Mouse (Mus musculus): Measurements from ENCODE around the gene Tnfrsf26.

DNA sequence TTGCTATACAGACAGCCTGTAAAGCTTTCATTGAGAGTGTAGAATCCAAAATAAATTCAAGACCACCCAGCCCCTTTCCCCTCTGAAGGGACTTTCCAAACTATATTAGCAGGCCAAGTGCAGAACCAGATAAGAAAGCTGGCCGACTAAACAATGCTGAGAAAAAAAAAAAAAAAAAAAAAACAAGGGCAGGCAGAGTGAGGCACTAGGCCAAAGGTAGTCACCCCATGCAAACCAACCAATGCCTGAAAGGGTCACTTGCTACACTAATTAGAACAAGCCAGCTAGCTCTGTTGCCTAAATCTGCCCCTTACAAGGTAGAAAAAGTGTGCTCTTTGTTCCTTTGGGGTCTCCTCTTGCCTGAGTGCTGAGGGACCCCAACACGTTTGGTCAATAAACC lies 23.6 kb downstream of the Tnfrsf26 start:
- TF ChIP-seq CTCF (IDR thresholded peaks at IDR 0.05; ENCODE audit: control insufficient read depth, insufficient read depth, insufficient replicate concordance, low read depth, low read length) (no peak), POLR2A (IDR thresholded peaks at IDR 0.05; ENCODE audit: control insufficient read depth, low read depth, low read length) (no peak)
